Mouse (Mus musculus): ENCODE measurements around the gene Polr3k. TPM values are rescaled to one million over a fixed set of nuclear protein-coding genes. Genes with fewer than 3 reads are reported as not detected.

The Polr3k gene
- polyA plus RNA-seq (2015; fragmentation: Illumina TruSeq; extraction: RNeasy Lipid Tissue Mini Kit (QIAGEN cat#74804); ENCODE audit: insufficient read depth, low read depth, low replicate concordance): 12.5 TPM

DNA sequence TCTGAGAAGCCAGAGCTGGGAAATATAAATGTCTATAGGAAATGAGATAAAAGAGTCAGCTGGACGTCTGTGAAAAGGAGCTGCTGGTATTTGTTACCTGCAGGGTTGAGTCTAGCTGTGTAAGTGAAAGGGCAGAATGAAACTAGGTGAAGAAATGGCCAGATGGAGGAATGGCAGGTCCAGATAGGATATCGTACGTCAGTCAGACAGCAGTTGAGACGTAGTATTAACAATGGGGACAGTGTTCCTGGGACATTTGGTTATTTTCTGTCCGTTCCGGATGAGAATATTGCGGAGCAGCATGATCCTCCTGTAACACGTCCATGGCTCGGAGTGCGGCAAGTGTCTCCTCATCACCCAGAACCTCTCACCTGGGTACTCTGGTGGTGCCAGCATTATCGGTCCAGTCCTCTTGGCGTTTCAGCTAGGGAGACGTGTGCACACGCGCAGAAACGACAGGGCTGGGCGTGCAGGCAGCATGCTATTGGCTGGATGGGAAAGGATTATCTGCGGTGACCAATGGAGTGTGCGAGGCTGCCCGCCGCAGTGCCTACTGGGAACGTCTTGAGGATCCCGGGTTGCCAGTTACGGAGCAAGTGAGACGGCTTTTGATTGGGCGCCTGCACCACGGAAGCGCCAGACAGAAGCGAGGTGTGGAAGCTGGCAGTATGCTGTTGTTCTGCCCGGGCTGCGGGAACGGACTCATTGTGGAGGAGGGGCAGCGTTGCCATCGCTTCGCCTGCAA, at the start of gene Polr3k:
Gene Polr3k (plus strand): TSS at position 547 of the 745 bp plus-strand sequence.

GRCm38 (mm10) chr2:181837372-181838292, 26.5 kb upstream of the Polr3k start, which contains the start of gene Pcmtd2:
TSS of gene Pcmtd2 (plus strand) at chr2:181837854.

Other genes starting within 250 kb of the Polr3k start
- gene Gm29797, start 207.3 kb upstream of the Polr3k start, polyA plus RNA-seq (2015; fragmentation: Illumina TruSeq; extraction: RNeasy Lipid Tissue Mini Kit (QIAGEN cat#74804); ENCODE audit: insufficient read depth, low read depth, low replicate concordance): not detected
- gene Sox18, start 192.7 kb upstream of the Polr3k start, polyA plus RNA-seq (2015; fragmentation: Illumina TruSeq; extraction: RNeasy Lipid Tissue Mini Kit (QIAGEN cat#74804); ENCODE audit: insufficient read depth, low read depth, low replicate concordance): 31.8 TPM
- gene Tcea2, start 184.0 kb upstream of the Polr3k start, polyA plus RNA-seq (2015; fragmentation: Illumina TruSeq; extraction: RNeasy Lipid Tissue Mini Kit (QIAGEN cat#74804); ENCODE audit: insufficient read depth, low read depth, low replicate concordance): 4.0 TPM
- gene Rgs19, start 170.4 kb upstream of the Polr3k start, polyA plus RNA-seq (2015; fragmentation: Illumina TruSeq; extraction: RNeasy Lipid Tissue Mini Kit (QIAGEN cat#74804); ENCODE audit: insufficient read depth, low read depth, low replicate concordance): 7.0 TPM
- not detected for gene Lkaaear1, start 165.9 kb upstream of the Polr3k start, polyA plus RNA-seq (2015; fragmentation: Illumina TruSeq; extraction: RNeasy Lipid Tissue Mini Kit (QIAGEN cat#74804); ENCODE audit: insufficient read depth, low read depth, low replicate concordance)
- gene Oprl1, start 149.3 kb upstream of the Polr3k start, polyA plus RNA-seq (2015; fragmentation: Illumina TruSeq; extraction: RNeasy Lipid Tissue Mini Kit (QIAGEN cat#74804); ENCODE audit: insufficient read depth, low read depth, low replicate concordance): not detected
- gene Myt1, start 101.0 kb upstream of the Polr3k start, polyA plus RNA-seq (2015; fragmentation: Illumina TruSeq; extraction: RNeasy Lipid Tissue Mini Kit (QIAGEN cat#74804); ENCODE audit: insufficient read depth, low read depth, low replicate concordance): 2.8 TPM
- 7.1 TPM for gene Pcmtd2, start 26.5 kb upstream of the Polr3k start, polyA plus RNA-seq (2015; fragmentation: Illumina TruSeq; extraction: RNeasy Lipid Tissue Mini Kit (QIAGEN cat#74804); ENCODE audit: insufficient read depth, low read depth, low replicate concordance)
- gene Gm14496, start 126.8 kb downstream of the Polr3k start, polyA plus RNA-seq (2015; fragmentation: Illumina TruSeq; extraction: RNeasy Lipid Tissue Mini Kit (QIAGEN cat#74804); ENCODE audit: insufficient read depth, low read depth, low replicate concordance): not detected